Mouse (Mus musculus): ENCODE measurements around the gene Pcyt1b.

DNA sequence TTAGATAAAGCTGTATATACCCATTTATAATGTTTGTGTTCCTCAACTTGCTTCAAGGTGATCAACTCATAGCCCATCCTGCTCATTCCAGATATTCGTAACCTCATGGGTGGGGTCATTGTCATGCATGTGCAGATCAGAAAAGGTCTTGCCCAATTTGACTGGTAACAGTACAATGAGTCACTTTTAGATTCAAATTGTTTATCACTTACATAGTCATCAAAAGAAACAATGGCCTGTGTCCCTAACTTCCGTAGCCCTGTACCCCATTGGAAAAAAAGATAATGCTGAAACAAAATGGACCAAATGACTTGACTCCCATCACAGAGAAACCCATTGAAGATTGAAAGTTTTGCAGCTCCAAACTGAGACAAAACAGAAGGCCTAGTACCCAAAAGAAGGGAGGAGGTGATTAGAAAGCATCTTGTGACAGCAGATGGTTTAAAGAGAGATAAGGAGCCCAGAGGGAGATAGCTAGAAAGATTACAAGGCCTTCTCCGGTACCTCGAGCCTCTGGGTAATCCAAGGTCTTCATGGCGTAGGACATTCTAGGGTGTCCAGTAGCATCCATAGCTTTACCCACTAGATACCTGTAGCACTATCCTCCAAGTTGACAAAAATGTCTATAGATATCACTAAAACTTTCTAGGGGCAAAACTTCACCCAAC, 9.4 kb downstream of the Pcyt1b start:
- TF ChIP-seq CTCF (IDR thresholded peaks at IDR 0.05; ENCODE audit: control insufficient read depth, insufficient read depth, low read length) (no peak), POLR2A (IDR thresholded peaks at IDR 0.05; ENCODE audit: borderline replicate concordance, control insufficient read depth, low read depth, low read length) (no peak)
